Mouse (Mus musculus) lung, embryonic 15.5 days (tissue): ENCODE results near the gene Elobl. TPM values are rescaled to one million over a fixed set of nuclear protein-coding genes. Genes with fewer than 3 reads are reported as not detected.

Source experiments
- ATAC-seq: fragments of 200-750 bp; cut with Nextera tagmentation; 2 replicates; pipeline ENCODE4 v1.8.0; 2017; ENCODE audit warnings: moderate number of reproducible peaks, borderline replicate concordance; ENCODE audit not compliant: low FRiP score, low TSS enrichment; ENCODE audit errors: extremely low read depth
- H3K27ac ChIP-seq: fragments of 300-500 bp; sonication (generic); 2 replicates; pipeline ENCODE4 v1.5.1; 2015; ENCODE audit warnings: moderate library complexity, mild to moderate bottlenecking, inconsistent platforms
- H3K27me3 ChIP-seq: fragments of 300-500 bp; sonication (generic); 2 replicates; pipeline ENCODE4 v1.6.1; 2015; ENCODE audit warnings: inconsistent platforms
- H3K36me3 ChIP-seq: fragments of 300-500 bp; sonication (generic); 2 replicates; pipeline ENCODE4 v1.6.1; 2015; ENCODE audit warnings: inconsistent platforms
- H3K4me1 ChIP-seq: fragments of 300-500 bp; sonication (generic); 2 replicates; pipeline ENCODE4 v1.6.1; 2015; ENCODE audit warnings: inconsistent platforms
- H3K4me2 ChIP-seq: fragments of 300-500 bp; sonication (generic); 2 replicates; pipeline ENCODE4 v1.6.1; 2015; ENCODE audit warnings: inconsistent platforms, mild to moderate bottlenecking, moderate library complexity
- H3K4me3 ChIP-seq: fragments of 300-500 bp; sonication (generic); 2 replicates; pipeline ENCODE4 v1.5.1; 2015; ENCODE audit warnings: mild to moderate bottlenecking, inconsistent platforms
- H3K9ac ChIP-seq: fragments of 300-500 bp; sonication (generic); 2 replicates; pipeline ENCODE4 v1.6.1; 2015; ENCODE audit warnings: inconsistent platforms
- H3K9me3 ChIP-seq: fragments of 300-500 bp; sonication (generic); 2 replicates; pipeline ENCODE4 v1.6.1; 2016; ENCODE audit warnings: inconsistent platforms
- WGBS: fragments of 180-500 bp; shearing (Covaris S2); methylation state at CpG from one replicate; pipeline ENCODE4 v1.1.7; 2015; 5-methylcytosine and 5-hydroxymethylcytosine counted together
- polyA plus RNA-seq: library from polyadenylated mRNA; unstranded; fragments of >200 nt; fragmentation: Nextera tagmentation; extraction: Ambion mirVana; gene quantifications from 2 replicates; pipeline ENCODE4 v1.2.1, GENCODE M21; 2015

Elobl gene
- polyA plus RNA-seq, 1 experiment from 2014 or later, result not detected

DNA sequence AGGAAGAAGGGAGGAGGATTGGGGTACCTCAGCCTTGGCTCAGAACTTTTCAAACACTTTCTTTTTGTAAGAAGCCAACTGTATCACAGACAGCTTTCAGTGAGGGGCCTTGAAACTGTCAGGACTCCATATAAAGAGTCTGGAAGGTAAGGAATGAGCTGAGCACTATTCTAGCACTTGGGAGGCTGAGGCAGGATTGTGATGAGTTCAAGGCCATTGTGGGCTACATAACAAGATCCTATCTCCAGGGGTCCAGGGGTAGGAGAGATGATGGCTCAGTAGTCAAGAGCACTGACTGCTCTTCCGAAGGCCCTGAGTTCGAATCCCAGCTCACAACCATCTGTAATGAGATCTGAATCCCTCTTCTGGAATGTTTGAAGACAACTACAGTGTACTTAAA lies 15.2 kb downstream of the Elobl start:
- H3K9me3 ChIP-seq, result no peaks in the 10 kb centered on the region
- no peak overlapping the region for H3K4me3 ChIP-seq
- no peak overlapping the region for H3K4me2 ChIP-seq
- no peak overlapping the region for H3K27ac ChIP-seq
- 91% methylated on average over 2 of the region's 2 CpGs for WGBS
- peaks cover 5% of the 10 kb centered on the region; the same call in 1 of the 2 replicates for H3K4me1 ChIP-seq
- H3K27me3 ChIP-seq, result no peaks in the 10 kb centered on the region
- no peak for ATAC-seq
- H3K9ac ChIP-seq, result no peak overlapping the region
- no peaks in the 10 kb centered on the region for H3K36me3 ChIP-seq

DNA sequence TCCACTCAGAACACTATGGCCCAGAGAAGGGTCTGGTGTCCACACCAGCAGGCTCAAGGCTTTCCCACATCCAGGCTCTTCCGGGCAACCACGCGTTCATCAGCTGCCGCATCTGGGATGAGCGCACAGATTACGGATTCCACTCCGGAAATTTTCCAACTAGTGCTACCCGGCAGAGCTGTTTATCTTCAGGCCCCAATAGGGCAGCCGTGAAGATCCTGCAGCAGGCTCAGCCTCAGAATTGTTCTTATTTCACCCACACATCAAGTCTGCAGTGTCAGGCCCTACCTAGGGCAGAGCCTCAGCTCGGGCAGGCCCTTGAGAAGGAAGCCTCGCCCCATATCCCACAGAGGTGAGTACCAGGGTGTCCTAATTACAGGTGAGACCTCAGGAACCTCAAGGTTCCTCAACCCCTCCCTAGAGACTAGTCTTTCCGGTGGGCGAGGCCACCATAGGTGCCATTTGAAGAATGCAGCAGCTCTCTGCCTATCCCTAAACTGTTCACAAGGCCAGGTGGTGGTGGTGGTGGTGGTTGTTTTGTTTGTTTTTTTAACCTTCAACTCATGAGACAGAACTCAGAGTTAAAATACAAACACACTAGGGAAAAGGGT lies 16.0 kb downstream of the Elobl start:
- no peak overlapping the region for H3K27ac ChIP-seq
- no peaks in the 10 kb centered on the region for H3K27me3 ChIP-seq
- H3K4me1 ChIP-seq, result peaks cover 5% of the 10 kb centered on the region; the same call in 1 of the 2 replicates
- no peak overlapping the region for H3K9ac ChIP-seq
- 79% methylated on average over 13 of the region's 13 CpGs for WGBS
- no peak overlapping the region for H3K4me2 ChIP-seq
- ATAC-seq, result no peak
- no peaks in the 10 kb centered on the region for H3K9me3 ChIP-seq
- H3K4me3 ChIP-seq, result no peak overlapping the region
- H3K36me3 ChIP-seq, result no peaks in the 10 kb centered on the region

DNA sequence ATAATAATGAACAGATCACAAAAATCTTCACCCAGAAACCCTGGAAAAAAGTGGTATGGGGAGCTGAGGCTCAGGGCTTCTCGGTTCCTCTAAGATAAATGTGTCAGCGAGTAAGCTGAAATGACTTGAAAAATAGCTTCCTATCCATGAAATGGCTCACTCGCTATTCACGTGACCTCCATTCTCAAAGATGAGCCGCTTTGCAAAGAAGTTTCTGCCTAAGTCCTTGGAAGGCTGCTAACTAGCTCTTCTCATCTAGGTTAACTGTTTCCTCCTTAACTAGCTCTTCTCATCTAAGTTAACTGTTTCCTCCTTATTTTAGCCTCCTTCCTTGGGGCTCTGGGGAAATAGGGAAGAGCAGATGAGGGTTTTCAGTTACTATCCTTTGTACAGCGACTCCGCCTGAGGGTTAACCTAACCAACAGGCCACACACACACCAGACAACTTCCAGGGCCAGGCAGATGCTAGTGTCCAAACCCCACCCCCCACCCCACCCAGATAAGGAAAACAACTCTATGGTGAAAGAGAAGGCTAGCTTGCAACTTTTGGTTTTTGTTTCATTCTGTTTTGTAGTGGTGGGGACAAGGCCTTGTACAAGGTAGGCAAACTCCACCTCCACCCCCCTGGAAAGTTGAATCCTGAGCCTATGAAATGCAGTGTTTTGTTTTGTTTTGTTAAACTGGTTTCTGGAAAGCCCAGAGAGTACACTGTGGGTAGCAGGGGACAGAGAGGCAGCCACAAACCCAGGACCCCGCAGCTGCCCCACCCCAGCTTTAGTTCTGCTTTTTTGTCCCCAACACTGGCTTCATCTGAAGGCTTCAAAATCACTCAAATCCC lies 16.7 kb downstream of the Elobl start:
- Histone ChIP-seq H3K9me3 (no peaks in the 10 kb centered on the region), H3K4me2 (no peak overlapping the region), H3K4me3 (no peak overlapping the region), H3K27ac (no peak overlapping the region), H3K9ac (no peak overlapping the region), H3K4me1 (peaks cover 5% of the 10 kb centered on the region; the same call in 1 of the 2 replicates), H3K36me3 (no peaks in the 10 kb centered on the region), H3K27me3 (no peaks in the 10 kb centered on the region)
- WGBS, result 80% methylated on average over 8 of the region's 8 CpGs
- ATAC-seq, result no peak

- H3K4me2 ChIP-seq, result no peak overlapping the region
These were observed 17.8 kb downstream of the Elobl start for GRCm38 (mm10) chr11:88948896-88949295.

DNA sequence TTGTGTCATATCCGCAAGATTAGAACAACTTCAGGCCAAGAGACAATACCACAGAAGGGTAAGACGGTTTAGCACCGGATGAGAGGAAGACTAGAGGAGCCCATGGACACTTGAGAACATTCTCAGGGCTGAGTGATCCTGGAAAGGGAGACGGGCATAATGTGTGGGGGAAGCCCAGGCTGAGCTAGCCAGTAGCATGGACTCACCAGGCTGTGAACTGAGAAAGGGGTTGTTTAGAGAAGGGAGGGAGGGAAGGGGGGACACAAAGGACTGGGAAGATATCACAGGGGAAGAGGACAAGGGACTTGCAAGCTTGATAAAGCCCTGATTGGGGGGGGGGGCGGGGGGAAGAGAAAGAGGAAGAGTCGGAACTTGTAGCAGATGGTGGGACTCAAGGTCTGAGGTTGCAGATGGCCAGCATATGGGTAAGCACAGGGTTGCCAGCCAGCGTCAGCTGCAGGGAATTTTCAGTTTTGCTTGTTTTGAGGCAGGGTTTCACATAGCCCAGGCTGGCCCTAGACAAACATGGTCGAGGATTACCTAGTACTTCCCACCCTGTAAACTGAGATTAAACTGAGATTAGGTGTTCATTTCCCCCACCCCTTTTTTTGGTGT lies 20.7 kb downstream of the Elobl start:
- H3K4me1 ChIP-seq, result no peaks in the 10 kb centered on the region
- no peaks in the 10 kb centered on the region for H3K9me3 ChIP-seq
- ATAC-seq, result no peak
- H3K4me2 ChIP-seq, result no peak overlapping the region
- H3K9ac ChIP-seq, result no peak overlapping the region
- no peak overlapping the region for H3K4me3 ChIP-seq
- no peaks in the 10 kb centered on the region for H3K27me3 ChIP-seq
- H3K36me3 ChIP-seq, result peaks cover 10% of the 10 kb centered on the region; the same call in 1 of the 2 replicates
- WGBS, result 74% methylated on average over 7 of the region's 8 CpGs
- no peak overlapping the region for H3K27ac ChIP-seq

More at GRCm38 (mm10) chr11:88948896-88949295, 17.8 kb downstream of the Elobl start:
- no peak for ATAC-seq
- Histone ChIP-seq H3K36me3 (0 out of 2 replicates have a peak, but pooled peaks cover 6% of the 10 kb centered on the region), H3K27ac (no peak overlapping the region), H3K9me3 (no peaks in the 10 kb centered on the region), H3K4me3 (no peak overlapping the region), H3K4me1 (no peaks in the 10 kb centered on the region), H3K27me3 (no peaks in the 10 kb centered on the region), H3K9ac (no peak overlapping the region)
- WGBS, result 72% methylated on average over 8 of the region's 8 CpGs

- WGBS, result 74% methylated on average over 12 of the region's 12 CpGs
- Histone ChIP-seq H3K4me2 (no peak overlapping the region), H3K4me3 (no peak overlapping the region), H3K9me3 (no peaks in the 10 kb centered on the region), H3K36me3 (peaks cover 14% of the 10 kb centered on the region; the same call in 1 of the 2 replicates), H3K9ac (no peak overlapping the region), H3K27me3 (no peaks in the 10 kb centered on the region), H3K27ac (no peak overlapping the region), H3K4me1 (no peaks in the 10 kb centered on the region)
- ATAC-seq, result no peak
These were observed 25.2 kb downstream of the Elobl start for GRCm38 (mm10) chr11:88941489-88941888.

DNA sequence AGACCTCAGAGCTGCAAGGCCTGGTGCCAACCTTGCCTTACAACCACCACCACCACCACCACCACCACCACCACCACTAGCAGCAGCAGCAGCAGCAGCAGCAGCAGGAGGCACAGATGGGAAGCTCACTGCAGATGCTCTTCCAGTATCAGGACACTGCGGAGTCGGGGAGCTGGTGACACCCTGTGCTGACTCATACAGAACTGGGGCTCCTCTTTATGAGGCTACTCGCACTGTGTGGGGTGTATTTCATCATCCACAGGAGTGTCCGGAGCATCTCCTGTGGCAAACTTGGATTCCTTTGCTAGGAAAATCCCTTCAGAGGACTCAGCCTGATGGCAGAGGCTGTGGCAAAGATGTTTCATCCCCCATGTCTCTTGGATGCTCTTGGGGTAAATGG lies 27.1 kb downstream of the Elobl start:
- no peak for ATAC-seq
- WGBS, result 90% methylated on average over 4 of the region's 4 CpGs
- peaks cover 18% of the 10 kb centered on the region; the same call in 1 of the 2 replicates for H3K36me3 ChIP-seq

GRCm38 (mm10) chr11:88938770-88939169 lies 28.0 kb downstream of the Elobl start:
- Histone ChIP-seq H3K27ac (no peak overlapping the region), H3K9me3 (no peaks in the 10 kb centered on the region), H3K4me1 (no peaks in the 10 kb centered on the region), H3K27me3 (no peaks in the 10 kb centered on the region), H3K4me3 (no peak overlapping the region), H3K9ac (no peak overlapping the region), H3K4me2 (no peak overlapping the region), H3K36me3 (peaks cover 17% of the 10 kb centered on the region; the same call in 1 of the 2 replicates)
- WGBS, result 93% methylated on average over 2 of the region's 2 CpGs
- ATAC-seq, result no peak

More for the DNA sequence above, 27.1 kb downstream of the Elobl start:
- no peak overlapping the region for H3K27ac ChIP-seq
- no peak overlapping the region for H3K9ac ChIP-seq
- no peaks in the 10 kb centered on the region for H3K4me1 ChIP-seq
- H3K4me3 ChIP-seq, result no peak overlapping the region
- H3K9me3 ChIP-seq, result no peaks in the 10 kb centered on the region
- no peak overlapping the region for H3K4me2 ChIP-seq
- H3K27me3 ChIP-seq, result no peaks in the 10 kb centered on the region

DNA sequence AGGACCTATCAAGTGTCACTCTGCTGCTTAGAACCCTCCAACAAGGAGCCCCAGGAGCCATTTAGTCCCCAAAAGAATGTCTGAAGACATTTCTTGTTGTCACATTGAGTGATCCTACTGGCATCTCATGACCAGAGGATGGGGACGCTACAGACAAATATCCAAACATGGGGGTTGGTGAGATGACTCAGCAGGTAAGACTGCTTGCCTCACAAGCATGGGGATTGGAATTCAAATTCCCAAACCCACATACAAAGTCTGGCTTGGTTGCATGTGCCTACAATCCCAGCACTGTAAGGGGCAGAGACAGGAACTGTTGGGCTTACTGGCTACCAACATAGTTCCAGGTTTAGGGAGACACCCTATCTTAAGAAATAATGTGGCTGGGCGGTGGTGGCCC lies 28.8 kb downstream of the Elobl start:
- Histone ChIP-seq H3K36me3 (peaks cover 17% of the 10 kb centered on the region; the same call in 1 of the 2 replicates), H3K4me3 (no peak overlapping the region), H3K9me3 (no peaks in the 10 kb centered on the region), H3K9ac (no peak overlapping the region), H3K4me1 (no peaks in the 10 kb centered on the region), H3K4me2 (no peak overlapping the region), H3K27me3 (no peaks in the 10 kb centered on the region), H3K27ac (no peak overlapping the region)
- ATAC-seq, result no peak
- WGBS, result 76% methylated on average over 2 of the region's 2 CpGs

GRCm38 (mm10) chr11:88934089-88935000 lies 32.4 kb downstream of the Elobl start:
- ATAC-seq, result no peak
- H3K4me1 ChIP-seq, result no peaks in the 10 kb centered on the region
- no peaks in the 10 kb centered on the region for H3K27me3 ChIP-seq
- H3K36me3 ChIP-seq, result peaks cover 16% of the 10 kb centered on the region; the same call in 1 of the 2 replicates
- H3K27ac ChIP-seq, result no peak overlapping the region
- H3K9ac ChIP-seq, result no peak overlapping the region
- H3K4me3 ChIP-seq, result no peak overlapping the region
- no peaks in the 10 kb centered on the region for H3K9me3 ChIP-seq
- H3K4me2 ChIP-seq, result no peak overlapping the region
- WGBS, result 90% methylated on average over 19 of the region's 19 CpGs

- Histone ChIP-seq H3K36me3 (peaks cover 24% of the 10 kb centered on the region; the same call in 1 of the 2 replicates), H3K9ac (no peak overlapping the region), H3K4me2 (no peak overlapping the region), H3K9me3 (no peaks in the 10 kb centered on the region), H3K27me3 (no peaks in the 10 kb centered on the region), H3K4me3 (no peak overlapping the region), H3K27ac (no peak overlapping the region), H3K4me1 (no peaks in the 10 kb centered on the region)
- ATAC-seq, result no peak
- whole genome bisulfite sequencing, result 86% methylated on average over 9 of the region's 9 CpGs
These were observed 33.7 kb downstream of the Elobl start for GRCm38 (mm10) chr11:88933030-88933429.
